Mouse (Mus musculus) olfactory bulb, adult 2 months (tissue): ENCODE data around the gene D3Ertd254e.

Source experiments
- CTCF ChIP-seq: fragments of 200-500 bp; IDR thresholded peaks from 2 replicates; pipeline ENCODE4 v1.5.1; 2012; ENCODE audit warnings: low read depth, mild to moderate bottlenecking, low read length, moderate library complexity; ENCODE audit not compliant: insufficient read depth
- POLR2A ChIP-seq: fragments of 200-500 bp; IDR thresholded peaks from 2 replicates; pipeline ENCODE4 v1.6.1; 2012; ENCODE audit warnings: mild to moderate bottlenecking, low read depth, low read length, moderate library complexity; ENCODE audit not compliant: insufficient read depth

DNA sequence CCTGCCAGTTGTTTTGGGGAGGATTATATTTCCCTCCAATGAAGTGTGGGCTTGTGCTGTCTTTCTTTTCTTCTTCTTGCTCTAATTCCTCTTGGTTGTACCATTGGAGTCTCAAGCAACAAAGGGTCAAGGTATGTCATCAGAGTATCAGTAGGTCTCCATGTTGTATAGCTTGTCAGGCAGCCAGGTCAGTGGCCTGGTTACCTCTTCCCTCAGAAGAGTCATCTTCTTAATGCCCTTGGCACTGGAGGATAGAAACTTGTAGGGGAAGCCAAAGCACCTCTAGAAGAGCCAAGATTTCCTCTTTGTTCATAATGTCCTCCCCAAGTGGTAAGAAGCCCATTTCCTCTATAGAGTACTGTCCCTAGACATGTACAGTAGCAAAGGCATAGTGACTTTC is 11.8 kb upstream of the D3Ertd254e start:
- TF ChIP-seq POLR2A, result no peak
- TF ChIP-seq CTCF, result no peak
